Mouse (Mus musculus): ENCODE data around the gene Fbxl3.

Gene Fbxl3

GRCm38 (mm10) chr14:103086671-103087324, 12.6 kb downstream of the Fbxl3 start:
- DNase-seq (ENCODE audit: low read depth in 2 of 2, low spot score in 2 of 2): no peak

- DNase-seq (ENCODE audit: low read depth in 2 of 2, low spot score in 2 of 2): no peak
These were observed 13.4 kb downstream of the Fbxl3 start for GRCm38 (mm10) chr14:103085840-103086533.

- no peak for DNase-seq (ENCODE audit: low read depth in 2 of 2, low spot score in 2 of 2)
These were observed 20.0 kb downstream of the Fbxl3 start for GRCm38 (mm10) chr14:103079209-103079977.

DNA sequence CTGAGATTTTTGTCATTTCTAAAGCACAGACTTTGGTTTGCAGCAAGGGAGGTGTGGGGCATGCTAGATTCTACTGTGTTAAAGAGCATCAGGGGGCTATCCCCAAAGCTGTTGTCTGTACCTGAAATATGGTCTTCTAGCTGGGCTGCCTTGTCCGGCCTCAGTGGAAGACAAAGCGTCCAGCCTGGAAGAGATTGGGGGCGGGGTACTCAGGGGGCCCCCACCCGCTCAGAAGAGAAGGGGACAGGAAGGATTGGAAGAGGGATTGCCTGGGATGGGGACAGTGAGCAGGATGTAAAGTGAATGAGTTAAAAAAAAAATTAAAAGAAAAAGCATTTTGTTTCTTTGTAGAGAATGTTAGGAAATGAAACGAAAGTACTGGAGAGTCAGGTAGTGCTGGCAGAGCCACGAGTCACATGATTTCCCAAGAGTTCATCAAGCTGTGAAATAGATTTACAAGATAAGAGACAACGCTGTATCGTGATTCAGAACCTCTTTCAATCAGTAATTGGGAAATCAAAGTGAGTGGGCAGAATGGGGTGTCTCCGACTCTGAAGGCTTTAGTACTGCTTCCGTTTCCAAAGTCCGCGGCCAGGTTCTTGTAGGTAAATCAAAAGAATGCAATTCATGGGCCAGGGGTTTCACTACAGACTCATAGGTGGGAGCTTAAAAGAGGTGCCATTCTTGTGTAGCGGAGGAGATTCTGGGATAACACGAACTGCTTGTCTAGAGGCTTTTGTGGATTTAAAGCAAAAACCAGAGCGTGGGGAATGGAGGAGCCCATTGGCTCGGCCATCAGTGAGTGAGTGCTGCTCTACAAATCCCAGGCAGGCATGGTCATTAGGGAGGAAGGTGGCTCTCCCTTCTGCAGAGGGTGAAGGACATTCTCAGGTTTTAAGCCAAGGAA, 21.1 kb downstream of the Fbxl3 start:
- DNase-seq (ENCODE audit: low read depth in 2 of 2, low spot score in 2 of 2): no peak

GRCm38 (mm10) chr14:103077272-103078005, 21.9 kb downstream of the Fbxl3 start:
- DNase-seq (ENCODE audit: low read depth in 2 of 2, low spot score in 2 of 2): no peak

GRCm38 (mm10) chr14:103075166-103075565, 24.2 kb downstream of the Fbxl3 start:
- no peak for DNase-seq (ENCODE audit: low read depth in 2 of 2, low spot score in 2 of 2)

- DNase-seq (ENCODE audit: low read depth in 2 of 2, low spot score in 2 of 2): no peak
These were observed 25.5 kb downstream of the Fbxl3 start for GRCm38 (mm10) chr14:103073825-103074224.

GRCm38 (mm10) chr14:103072731-103073130, 26.6 kb downstream of the Fbxl3 start:
- no peak for DNase-seq (ENCODE audit: low read depth in 2 of 2, low spot score in 2 of 2)

- DNase-seq (ENCODE audit: low read depth in 2 of 2, low spot score in 2 of 2): no peak
These were observed 27.9 kb downstream of the Fbxl3 start for GRCm38 (mm10) chr14:103071471-103071870.

- no peak for DNase-seq (ENCODE audit: low read depth in 2 of 2, low spot score in 2 of 2)
These were observed 28.6 kb downstream of the Fbxl3 start for GRCm38 (mm10) chr14:103070790-103071189.

- DNase-seq (ENCODE audit: low read depth in 2 of 2, low spot score in 2 of 2): peak; percentile 87 to 89
These were observed 29.3 kb downstream of the Fbxl3 start, which contains the start of gene Cln5 for GRCm38 (mm10) chr14:103069864-103070611. Cln5 (plus strand) TSS chr14:103070216.

- DNase-seq (ENCODE audit: low read depth in 2 of 2, low spot score in 2 of 2): no peak
These were observed 29.9 kb downstream of the Fbxl3 start for GRCm38 (mm10) chr14:103069465-103069863.

DNA sequence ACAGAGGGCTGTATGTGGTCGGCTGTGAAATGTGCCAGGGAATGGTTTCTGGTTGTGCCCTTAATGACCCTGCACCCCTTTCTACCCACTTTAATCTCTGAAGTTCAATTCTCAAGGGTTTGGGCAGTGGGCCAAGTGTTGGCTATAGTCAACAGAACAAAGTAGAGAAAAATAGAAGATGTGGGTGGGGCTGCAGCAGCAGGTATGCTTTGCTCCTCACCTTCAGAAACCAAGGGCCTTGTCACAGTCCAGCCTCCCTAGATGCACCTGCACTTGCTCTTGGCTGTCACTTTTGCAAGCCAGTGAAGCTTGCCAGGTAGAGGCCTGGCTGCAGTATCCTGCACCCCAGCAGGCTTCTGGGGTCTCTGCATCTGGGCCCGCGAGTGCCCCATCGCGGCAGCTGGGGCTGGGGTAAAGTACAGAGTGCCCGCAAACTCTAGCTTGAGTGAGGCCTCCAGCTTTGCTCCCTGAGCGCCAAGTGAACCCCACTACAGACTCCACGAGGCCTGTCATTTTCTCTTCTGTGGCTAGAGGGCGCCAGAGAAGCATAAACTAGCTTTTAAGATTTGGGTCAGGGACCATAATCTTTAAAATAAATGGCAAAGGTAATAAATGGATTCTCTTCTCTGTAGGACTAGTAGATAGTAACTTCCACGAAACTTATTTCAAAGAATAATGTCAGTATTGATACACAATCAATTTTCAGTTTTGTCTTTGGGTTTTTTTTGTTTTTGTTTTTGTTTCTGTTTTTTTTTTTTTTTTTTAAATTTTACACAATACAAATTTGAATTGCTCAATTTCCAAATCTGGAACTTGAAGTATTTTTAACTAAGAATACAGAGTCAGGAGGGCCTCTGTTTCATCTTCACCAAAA, 33.8 kb downstream of the Fbxl3 start:
- DNase-seq (ENCODE audit: low read depth in 2 of 2, low spot score in 2 of 2): peak; percentile 73 to 81

- DNase-seq (ENCODE audit: low read depth in 2 of 2, low spot score in 2 of 2): no peak
These were observed 39.9 kb downstream of the Fbxl3 start for GRCm38 (mm10) chr14:103059495-103059894.

- DNase-seq (ENCODE audit: low read depth in 2 of 2, low spot score in 2 of 2): no peak
These were observed 40.4 kb downstream of the Fbxl3 start for GRCm38 (mm10) chr14:103058998-103059397.

GRCm38 (mm10) chr14:103056601-103057000, 42.8 kb downstream of the Fbxl3 start:
- no peak for DNase-seq (ENCODE audit: low read depth in 2 of 2, low spot score in 2 of 2)

DNA sequence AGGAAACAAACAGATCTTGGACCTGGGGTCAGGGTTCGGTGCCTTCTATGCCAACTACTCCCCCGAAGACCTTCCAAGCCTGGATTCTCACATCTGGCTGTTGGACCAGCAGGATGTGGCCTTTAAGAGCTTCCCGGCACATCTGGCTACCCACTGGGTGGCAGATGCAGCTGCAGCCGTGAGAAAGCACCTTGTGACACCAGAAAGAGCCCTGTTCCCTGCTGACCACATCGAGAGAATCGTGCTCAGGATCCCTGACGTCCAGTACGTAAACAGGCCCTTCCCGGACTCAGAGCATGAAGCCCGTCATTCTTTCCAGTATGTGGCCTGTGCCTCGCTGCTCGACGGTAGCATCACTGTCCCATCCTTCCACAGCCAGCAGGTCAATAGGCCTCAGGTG, 44.6 kb downstream of the Fbxl3 start:
- DNase-seq (ENCODE audit: low read depth in 2 of 2, low spot score in 2 of 2): no peak

DNA sequence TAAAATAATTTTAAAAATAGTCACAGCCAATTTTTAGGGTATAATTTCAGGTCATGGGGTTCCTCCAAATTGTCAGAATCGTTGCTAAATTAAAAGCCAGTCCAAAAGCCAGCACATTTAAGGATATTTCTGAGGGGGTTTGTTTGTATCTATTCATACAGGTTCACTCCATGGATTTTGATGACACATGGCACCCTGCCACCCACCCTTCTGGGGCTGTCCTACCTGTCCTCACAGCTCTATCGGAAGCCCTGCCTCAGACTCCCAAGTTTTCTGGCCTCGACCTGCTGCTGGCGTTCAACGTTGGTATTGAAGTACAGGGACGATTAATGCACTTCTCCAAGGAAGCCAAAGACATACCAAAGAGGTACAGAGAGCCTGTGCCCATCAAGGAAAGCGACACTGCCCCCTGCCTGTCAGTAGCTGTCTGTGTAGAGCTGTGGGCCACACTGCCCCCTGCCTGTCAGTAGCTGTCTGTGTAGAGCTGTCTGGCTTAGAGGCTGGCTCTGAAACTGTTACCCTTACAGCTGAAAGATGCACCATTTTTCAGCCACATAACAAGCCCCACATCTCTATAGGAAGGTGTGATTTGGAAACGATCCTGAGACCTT, 48.1 kb downstream of the Fbxl3 start:
- DNase-seq (ENCODE audit: low read depth in 2 of 2, low spot score in 2 of 2): peak; percentile 79 to 85
